In the genomic region with DNA sequence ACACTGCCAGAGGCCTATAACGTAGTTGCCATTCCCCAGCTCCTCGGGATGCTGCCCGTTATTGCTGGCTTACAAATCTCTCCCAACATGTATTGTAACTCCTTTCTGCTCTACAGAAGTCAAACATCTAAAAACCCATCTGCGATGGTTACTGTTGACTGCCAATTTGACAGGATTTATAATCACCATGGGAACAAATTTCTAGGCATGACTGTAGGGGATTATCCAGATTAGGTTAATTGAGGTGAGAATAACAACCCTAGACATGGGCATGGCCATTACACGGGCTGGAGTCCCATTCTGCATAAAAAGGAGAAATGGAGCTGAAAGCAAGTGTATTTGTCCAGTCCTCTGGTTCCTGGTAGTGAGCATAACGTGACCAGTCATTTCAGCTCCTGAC, we compare ENCODE assay signal across 19 mouse cellular contexts.
DNase-seq lines count a peak whose midpoint lies in the region; ATAC-seq and TF ChIP-seq lines count a peak whose summit lies in the region.
"Had no signal": no experiment of that assay in that cellular context is flagged by ENCODE, and none has a peak within 500 bp of the region (broad histone marks: within the 10 kb centered on the region; RNA-seq: fewer than 3 reads in every experiment).

No protein-coding gene starts in this region.

- H3K27ac ChIP-seq in hindbrain, postnatal 0 days: no peak overlapping the region
- no peak overlapping the region for H3K27ac ChIP-seq in hindbrain, embryonic 11.5 days (ENCODE audit: low read depth, low read length)
- no peak overlapping the region for H3K27ac ChIP-seq in CH12.LX (ENCODE audit: insufficient read depth, low read depth)
- H3K27ac ChIP-seq: embryonic facial prominence, embryonic 12.5 days; forebrain, embryonic 12.5 days; heart, embryonic 10.5 days; hindbrain, embryonic 13.5 days had no signal

- DNase-seq in hindbrain, postnatal 0 days (ENCODE audit: low spot score): peak; percentile 37
- DNase-seq in hindbrain, embryonic 11.5 days (ENCODE audit: low spot score): no peak
- peak; percentile 37 to 59 for DNase-seq in layer of hippocampus, postnatal 14 days (ENCODE audit: low spot score in 2 of 2)
- DNase-seq in layer of hippocampus, postnatal 36 days: no peak
- DNase-seq in CH12.LX (ENCODE audit: extremely low read depth): peak; percentile 23
- peak; percentile 6 for DNase-seq in retina, postnatal 7 days (ENCODE audit: low read depth, low spot score)
- DNase-seq: adrenal gland, adult 2 months; adrenal gland, postnatal 25 days; cerebellum, adult 8-10 months; cerebellum, postnatal 25 days; gastrocnemius, postnatal 10 days; heart, adult 18-20 months; heart, postnatal 10 days; heart, postnatal 4 days had no signal

- H3K9ac ChIP-seq in hindbrain, postnatal 0 days (replicated peaks; ENCODE audit: low read length): no peak overlapping the region
- H3K9ac ChIP-seq in hindbrain, embryonic 11.5 days (ENCODE audit: low read depth, low read length): no peak overlapping the region
- no peak overlapping the region for H3K9ac ChIP-seq in CH12.LX (ENCODE audit: insufficient read depth, low read depth)
- H3K9ac ChIP-seq: embryonic facial prominence, embryonic 12.5 days; forebrain, embryonic 12.5 days; hindbrain, embryonic 13.5 days had no signal

- no peaks in the 10 kb centered on the region for H3K36me3 ChIP-seq in hindbrain, postnatal 0 days (ENCODE audit: insufficient read depth, low read length)
- no peaks in the 10 kb centered on the region for H3K36me3 ChIP-seq in hindbrain, embryonic 11.5 days (ENCODE audit: control insufficient read depth, insufficient read depth, low read length)
- H3K36me3 ChIP-seq in CH12.LX (replicated peaks in 1 of 2; ENCODE audit: control insufficient read depth in 1 of 2, insufficient read depth in 1 of 2, low read length in 1 of 2): no peaks in the 10 kb centered on the region
- H3K36me3 ChIP-seq: embryonic facial prominence, embryonic 12.5 days; forebrain, embryonic 12.5 days; heart, embryonic 10.5 days; hindbrain, embryonic 13.5 days had no signal

- dilution Hi-C loops in CH12.LX (cut with MboI; ENCODE audit: extremely low pct_ligation_motif_present, extremely low pct_unique_long_range_greater_than_20kb, low sequenced_read_pairs): no loop called here

- H3K79me2 ChIP-seq in CH12.LX (replicated peaks; ENCODE audit: control insufficient read depth, extremely low read depth, insufficient read depth, poor library complexity, severe bottlenecking): no peaks in the 10 kb centered on the region

- TF ChIP-seq CTCF in hindbrain, postnatal 0 days (IDR thresholded peaks at IDR 0.05; ENCODE audit: low read depth): no peak
- TF ChIP-seq CTCF in CH12.LX (conservative IDR thresholded peaks at IDR 0.05 in 1 of 2, IDR thresholded peaks at IDR 0.05 in 1 of 2; ENCODE audit: low read depth in 2 of 2, low read length in 2 of 2): no peak

- H3K9me3 ChIP-seq in hindbrain, postnatal 0 days (ENCODE audit: low read length): no peaks in the 10 kb centered on the region
- H3K9me3 ChIP-seq in hindbrain, embryonic 11.5 days (ENCODE audit: control insufficient read depth, low read length): no peaks in the 10 kb centered on the region
- no peaks in the 10 kb centered on the region for H3K9me3 ChIP-seq in CH12.LX (replicated peaks; ENCODE audit: low read length)
- H3K9me3 ChIP-seq: embryonic facial prominence, embryonic 12.5 days; forebrain, embryonic 12.5 days; heart, embryonic 10.5 days; hindbrain, embryonic 13.5 days had no signal

- TF ChIP-seq RAD21 in CH12.LX (IDR thresholded peaks at IDR 0.05; ENCODE audit: low read depth, low read length): no peak

- no peak overlapping the region for H3K4me2 ChIP-seq in hindbrain, postnatal 0 days (ENCODE audit: low read depth, low read length)
- H3K4me2 ChIP-seq in hindbrain, embryonic 11.5 days (replicated peaks; ENCODE audit: low read depth, low read length): no peak overlapping the region
- no peak overlapping the region for H3K4me2 ChIP-seq in CH12.LX (ENCODE audit: insufficient read depth, low read depth, poor library complexity, severe bottlenecking)
- H3K4me2 ChIP-seq: embryonic facial prominence, embryonic 12.5 days; forebrain, embryonic 12.5 days; hindbrain, embryonic 13.5 days had no signal

- H3K4me1 ChIP-seq in hindbrain, postnatal 0 days (ENCODE audit: insufficient read depth, low read length): no peaks in the 10 kb centered on the region; the same call in 1 of the 2 replicates
- H3K4me1 ChIP-seq in hindbrain, embryonic 11.5 days (replicated peaks; ENCODE audit: control insufficient read depth, insufficient read depth, low read length): no peaks in the 10 kb centered on the region
- peaks cover 2 to 32% of the 10 kb centered on the region in 2 experiments; a peak in 2 of 4 replicates for H3K4me1 ChIP-seq in CH12.LX (ENCODE audit: control insufficient read depth in 1 of 2, insufficient read depth in 2 of 2)
- H3K4me1 ChIP-seq: heart, embryonic 10.5 days; hindbrain, embryonic 13.5 days had no signal

- no peak overlapping the region for H3K4me3 ChIP-seq in hindbrain, postnatal 0 days (ENCODE audit: low read length)
- H3K4me3 ChIP-seq in hindbrain, embryonic 11.5 days (ENCODE audit: low read depth, low read length): no peak overlapping the region
- H3K4me3 ChIP-seq in CH12.LX (replicated peaks in 1 of 3; ENCODE audit: low read depth in 2 of 3, low read length in 2 of 3, poor library complexity in 1 of 3): no peak overlapping the region
- H3K4me3 ChIP-seq: embryonic facial prominence, embryonic 12.5 days; forebrain, embryonic 12.5 days; heart, embryonic 10.5 days; hindbrain, embryonic 13.5 days had no signal

- no peak for ATAC-seq in hindbrain, postnatal 0 days
- ATAC-seq in hindbrain, embryonic 11.5 days (ENCODE audit: low FRiP score): no peak
- ATAC-seq: forebrain, embryonic 16.5 days had no signal

- no peak for TF ChIP-seq POLR2A in CH12.LX (IDR thresholded peaks at IDR 0.05; ENCODE audit: low read depth, low read length)

- in situ Hi-C loops in CH12.LX (cut with MboI; ENCODE audit: low pct_ligation_motif_present, low pct_unique_long_range_greater_than_20kb, low sequenced_read_pairs): loop anchor here (25.0 kb wide), 1 partner anchor 459 kb away; no protein-coding TSS in a partner anchor

- no peak for TF ChIP-seq EP300 in CH12.LX (IDR thresholded peaks at IDR 0.05; ENCODE audit: low read length)

- no peaks in the 10 kb centered on the region for H3K27me3 ChIP-seq in hindbrain, postnatal 0 days (ENCODE audit: insufficient read depth, low read length)
- no peaks in the 10 kb centered on the region for H3K27me3 ChIP-seq in hindbrain, embryonic 11.5 days (ENCODE audit: control insufficient read depth, insufficient read depth, low read length)
- no peaks in the 10 kb centered on the region for H3K27me3 ChIP-seq in CH12.LX (replicated peaks)
- H3K27me3 ChIP-seq: embryonic facial prominence, embryonic 12.5 days; forebrain, embryonic 12.5 days; hindbrain, embryonic 13.5 days had no signal

- 70% methylated on average over 6 of the region's 6 CpGs for WGBS in hindbrain, postnatal 0 days
- 90% methylated on average over 6 of the region's 6 CpGs for WGBS in hindbrain, embryonic 11.5 days

TF ChIP-seq in CH12.LX, 34 proteins besides CTCF, POLR2A, EP300 and RAD21:
- TF ChIP-seq MAZ (IDR thresholded peaks at IDR 0.05; ENCODE audit: low read depth, low read length) (no peak), ETS1 (conservative IDR thresholded peaks at IDR 0.05; ENCODE audit: low read depth, low read length) (no peak), CHD1 (IDR thresholded peaks at IDR 0.05; ENCODE audit: low read depth, low read length) (no peak), MAFK (IDR thresholded peaks at IDR 0.05; ENCODE audit: insufficient replicate concordance, low read length) (no peak), ZNF384 (IDR thresholded peaks at IDR 0.05; ENCODE audit: low read depth, low read length) (no peak), CHD2 (IDR thresholded peaks at IDR 0.05; ENCODE audit: low read length) (no peak), NRF1 (IDR thresholded peaks at IDR 0.05; ENCODE audit: low read depth, low read length) (no peak), SIN3A (IDR thresholded peaks at IDR 0.05; ENCODE audit: low read length) (no peak), UBTF (IDR thresholded peaks at IDR 0.05; ENCODE audit: low read depth, low read length) (no peak), SMC3 (IDR thresholded peaks at IDR 0.05; ENCODE audit: low read depth, low read length) (no peak), ZC3H11A (IDR thresholded peaks at IDR 0.05; ENCODE audit: low read depth, low read length) (no peak), PAX5 (IDR thresholded peaks at IDR 0.05; ENCODE audit: low read length) (no peak), USF1 (IDR thresholded peaks at IDR 0.05; ENCODE audit: low read depth, low read length) (no peak), MXI1 (IDR thresholded peaks at IDR 0.05; ENCODE audit: low read depth, low read length) (no peak), NELFE (IDR thresholded peaks at IDR 0.05; ENCODE audit: low read depth, low read length) (no peak), JUN (IDR thresholded peaks at IDR 0.05; ENCODE audit: insufficient read depth, low read depth, low read length) (no peak)

Comparison
In these comparisons a context has a peak if more than half of its experiments do, and no peak if none do; other contexts are left out.
1. DNase-seq: peak in hindbrain, postnatal 0 days (single experiment), layer of hippocampus, postnatal 14 days (2 of 2), CH12.LX (single experiment) and retina, postnatal 7 days (single experiment); none in hindbrain, embryonic 11.5 days (single experiment) and layer of hippocampus, postnatal 36 days (0 of 2).